Mouse (Mus musculus) olfactory bulb, adult 2 months (tissue): Measurements from ENCODE around the gene Psmc2. TPM values are rescaled to one million over a fixed set of nuclear protein-coding genes. Genes with fewer than 3 reads are reported as not detected.

ENCODE experiments used
- H3K27ac ChIP-seq: fragments of 200-500 bp; 2 replicates; pipeline ENCODE4 v1.5.1; 2012; ENCODE audit warnings: low read depth, low read length; ENCODE audit not compliant: insufficient read depth
- H3K4me1 ChIP-seq: fragments of 200-500 bp; 2 replicates; pipeline ENCODE4 v1.6.1; 2012; ENCODE audit warnings: low read length; ENCODE audit not compliant: control insufficient read depth, insufficient read depth
- H3K4me3 ChIP-seq: fragments of 200-500 bp; 2 replicates; pipeline ENCODE4 v1.5.1; 2012; ENCODE audit warnings: mild to moderate bottlenecking, low read depth, low read length, moderate library complexity; ENCODE audit not compliant: insufficient read depth
- CTCF ChIP-seq: fragments of 200-500 bp; IDR thresholded peaks from 2 replicates; pipeline ENCODE4 v1.5.1; 2012; ENCODE audit warnings: low read depth, mild to moderate bottlenecking, low read length, moderate library complexity; ENCODE audit not compliant: insufficient read depth
- POLR2A ChIP-seq: fragments of 200-500 bp; IDR thresholded peaks from 2 replicates; pipeline ENCODE4 v1.6.1; 2012; ENCODE audit warnings: mild to moderate bottlenecking, low read depth, low read length, moderate library complexity; ENCODE audit not compliant: insufficient read depth
- WGBS: fragments of 180-500 bp; shearing (Covaris S2); methylation state at CpG from one replicate; pipeline ENCODE4 v1.1.7; 2018; 5-methylcytosine and 5-hydroxymethylcytosine counted together
- polyA plus RNA-seq: library from polyadenylated mRNA; stranded (reverse); fragments of >200 nt; gene quantifications from 2 replicates; pipeline ENCODE4 v1.2.4, GENCODE M21; 2012; ENCODE audit warnings: low replicate concordance; ENCODE audit not compliant: missing spikeins, insufficient read depth, insufficient read length

Gene Psmc2
- polyA plus RNA-seq, 1 experiment = not detected

DNA sequence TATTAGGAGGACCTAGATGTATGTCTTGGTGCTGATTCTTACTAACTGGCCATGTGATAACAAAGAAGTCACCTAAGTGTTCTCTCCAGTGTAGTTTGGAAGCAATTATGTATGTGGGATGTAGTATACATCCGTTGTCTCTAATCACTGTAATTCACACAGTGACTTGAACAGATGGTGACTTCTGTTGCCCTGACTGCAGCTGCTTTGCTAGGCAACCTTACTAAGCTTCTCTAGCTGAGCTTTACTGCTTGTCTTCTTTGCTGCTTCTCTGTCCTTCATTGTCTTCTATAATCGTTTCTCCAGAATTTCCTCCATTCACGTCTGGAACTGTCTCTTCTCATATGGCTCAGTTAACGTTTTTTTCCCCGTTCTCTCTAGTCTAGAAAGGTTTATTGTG lies 4.0 kb downstream of the Psmc2 start:
- Histone ChIP-seq H3K4me3 (0 out of 2 replicates have a peak overlapping the region, but pooled peaks have one; percentile 7), H3K4me1 (peaks cover 6% of the 10 kb centered on the region), H3K27ac (peak overlapping the region; percentile 76)
- WGBS = 26% methylated on average over 5 of the region's 5 CpGs
- TF ChIP-seq CTCF (no peak), POLR2A (no peak)

DNA sequence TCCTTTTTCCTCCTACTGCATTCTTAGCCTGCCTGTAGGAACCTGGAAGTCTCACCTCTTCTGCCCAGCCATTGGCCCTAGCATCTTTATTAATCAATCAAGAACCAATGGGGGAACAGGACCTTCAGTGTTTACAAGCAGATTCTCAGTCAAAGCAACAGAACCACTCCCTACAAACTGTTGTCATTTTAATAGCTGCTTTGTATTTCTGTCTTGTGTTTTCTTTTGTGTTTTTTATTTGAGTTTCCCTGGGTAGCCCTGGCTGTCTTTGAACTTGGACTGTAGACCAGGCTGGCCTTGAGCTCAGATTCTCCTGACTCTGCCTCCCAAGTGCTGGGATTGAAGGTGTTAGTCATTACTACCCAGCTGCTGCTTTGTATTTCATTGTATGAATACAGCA lies 7.1 kb downstream of the Psmc2 start:
- Histone ChIP-seq H3K4me1 (peaks cover 5% of the 10 kb centered on the region; the same call in 1 of the 2 replicates), H3K27ac (no peak overlapping the region), H3K4me3 (no peak overlapping the region)
- no peak for TF ChIP-seq CTCF
- no peak for TF ChIP-seq POLR2A

DNA sequence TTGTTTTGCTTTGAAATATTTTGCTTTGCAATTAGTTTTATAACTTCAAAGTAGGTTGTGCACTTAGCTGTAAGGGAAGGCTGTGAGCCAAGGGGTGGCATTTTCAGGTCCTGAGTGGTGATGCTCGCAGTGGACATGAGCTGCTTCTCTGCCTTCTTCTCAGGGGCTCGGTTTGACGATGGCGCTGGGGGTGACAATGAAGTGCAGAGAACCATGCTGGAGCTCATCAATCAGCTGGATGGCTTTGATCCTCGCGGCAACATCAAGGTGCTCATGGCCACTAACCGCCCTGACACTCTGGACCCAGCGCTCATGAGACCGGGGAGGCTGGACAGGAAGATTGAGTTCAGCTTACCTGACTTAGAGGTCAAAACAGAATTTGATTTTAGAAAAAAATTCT lies 17.8 kb downstream of the Psmc2 start:
- TF ChIP-seq POLR2A (no peak), CTCF (no peak)
- Histone ChIP-seq H3K4me3 (no peak overlapping the region), H3K27ac (no peak overlapping the region), H3K4me1 (no peaks in the 10 kb centered on the region)
- 92% methylated on average over 9 of the region's 9 CpGs for WGBS

DNA sequence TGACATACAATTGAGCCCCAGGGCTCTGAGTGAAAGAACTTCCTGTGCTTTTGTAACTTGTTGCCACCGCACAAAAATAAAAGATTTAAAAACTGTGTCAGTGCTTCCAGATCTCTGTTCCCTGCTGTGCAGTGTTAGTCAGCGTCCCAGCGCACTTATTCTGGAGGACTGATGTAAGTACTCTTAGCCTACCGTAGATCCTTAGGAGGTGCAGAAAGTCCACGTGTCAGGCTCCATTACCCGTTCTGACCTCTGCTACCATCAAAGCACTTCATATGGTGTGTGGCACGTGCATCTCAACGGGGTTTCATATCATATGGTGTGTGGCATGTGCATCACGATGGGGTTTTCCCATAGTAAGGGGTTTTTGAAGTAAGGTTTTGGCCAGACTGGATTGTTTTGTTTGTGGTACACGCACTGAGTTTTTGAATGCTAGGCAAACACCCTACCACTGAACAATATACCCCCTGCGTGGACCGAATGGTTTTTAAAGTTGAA lies 18.7 kb downstream of the Psmc2 start:
- TF ChIP-seq POLR2A (no peak), CTCF (no peak)
- WGBS = 57% methylated on average over 12 of the region's 12 CpGs
- Histone ChIP-seq H3K4me3 (no peak overlapping the region), H3K4me1 (no peaks in the 10 kb centered on the region), H3K27ac (no peak overlapping the region)

DNA sequence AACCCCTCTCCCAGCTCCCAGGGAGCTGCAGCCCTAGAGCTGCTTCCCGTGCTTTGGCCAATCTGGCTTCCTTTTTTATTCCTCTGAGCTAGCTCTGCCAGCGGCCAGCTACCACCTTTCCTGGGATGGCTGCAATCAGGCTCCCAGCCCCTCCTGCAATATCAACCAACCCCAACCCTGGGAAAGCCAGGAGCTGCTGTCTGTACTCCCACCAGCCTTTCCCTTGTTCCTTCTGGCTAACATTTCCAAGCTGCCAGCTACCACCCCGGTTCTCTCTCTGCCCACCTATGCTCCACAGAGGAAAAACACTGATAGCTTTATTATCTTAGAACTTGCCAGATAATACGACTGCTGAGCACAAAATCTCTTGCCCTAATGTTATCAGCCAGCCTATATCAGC lies 19.8 kb downstream of the Psmc2 start:
- H3K27ac ChIP-seq = no peak overlapping the region
- 63% methylated on average over 4 of the region's 4 CpGs for WGBS
- no peaks in the 10 kb centered on the region for H3K4me1 ChIP-seq
- TF ChIP-seq POLR2A (no peak), CTCF (no peak)
- H3K4me3 ChIP-seq = no peak overlapping the region

DNA sequence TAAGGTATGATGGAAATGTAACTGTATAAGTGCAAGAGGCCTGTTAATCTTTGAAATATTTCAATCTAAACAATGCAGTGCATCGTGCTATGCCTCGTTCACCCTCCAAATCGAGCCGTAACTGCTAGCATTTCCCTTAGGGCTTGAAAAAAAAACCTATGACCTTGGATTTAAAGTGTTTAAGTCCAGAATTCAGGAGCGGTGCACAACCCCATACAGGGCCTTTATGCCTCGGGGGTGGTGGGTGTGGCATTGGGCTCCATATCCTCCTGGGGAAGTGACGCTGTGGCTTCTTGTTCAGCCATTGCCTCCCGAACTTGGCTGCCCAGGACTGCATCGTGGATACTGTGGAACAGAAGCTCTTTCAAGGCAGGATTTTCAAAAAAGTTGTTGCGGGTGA lies 25.8 kb downstream of the Psmc2 start:
- TF ChIP-seq CTCF = no peak
- TF ChIP-seq POLR2A = no peak
- WGBS = 84% methylated on average over 10 of the region's 10 CpGs
- Histone ChIP-seq H3K27ac (no peak overlapping the region), H3K4me1 (no peaks in the 10 kb centered on the region), H3K4me3 (no peak overlapping the region)

DNA sequence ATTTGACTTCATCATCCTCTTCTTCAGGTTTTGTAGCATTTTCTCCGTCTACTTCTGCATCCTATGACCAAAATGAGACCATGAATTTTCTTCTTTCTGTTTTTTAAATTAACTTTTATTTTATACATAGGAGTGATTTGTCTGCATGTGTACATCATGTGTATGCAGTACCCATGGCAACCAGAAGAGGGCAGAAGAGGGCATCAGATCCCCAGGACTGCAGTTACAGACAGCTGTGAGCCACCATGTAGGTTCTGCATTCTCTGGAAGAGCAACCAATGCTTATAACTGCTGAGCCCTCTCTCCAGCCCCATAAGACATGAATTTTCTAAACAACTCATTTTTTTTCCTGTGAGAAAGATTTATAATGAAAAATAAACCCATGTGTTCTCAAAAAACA lies 28.9 kb downstream of the Psmc2 start:
- TF ChIP-seq POLR2A (no peak), CTCF (no peak)
- Histone ChIP-seq H3K4me3 (no peak overlapping the region), H3K4me1 (no peaks in the 10 kb centered on the region), H3K27ac (no peak overlapping the region)
- WGBS = 70% methylated on average over 1 of the region's 1 CpGs

DNA sequence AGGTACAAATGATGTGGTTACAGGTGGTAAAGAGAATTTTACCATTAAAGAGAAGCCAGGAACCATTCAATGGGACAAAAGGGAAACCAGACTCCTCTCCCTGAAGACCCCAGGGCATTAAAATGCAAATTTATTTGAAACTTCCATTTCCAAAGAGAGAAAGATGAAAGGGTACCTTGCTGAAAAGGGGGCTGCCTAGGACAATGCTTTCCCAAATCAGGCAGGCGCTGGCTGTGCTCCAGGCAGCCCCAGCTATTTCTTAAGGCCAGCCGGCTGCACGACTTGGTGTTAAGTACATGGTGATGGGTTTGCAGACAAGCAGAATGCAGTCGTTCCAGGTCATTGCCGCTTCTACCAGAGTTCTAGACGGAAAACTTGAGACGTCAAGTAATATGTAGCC lies 41.3 kb downstream of the Psmc2 start:
- Histone ChIP-seq H3K27ac (no peak overlapping the region), H3K4me3 (no peak overlapping the region), H3K4me1 (no peaks in the 10 kb centered on the region)
- WGBS = 68% methylated on average over 7 of the region's 7 CpGs
- TF ChIP-seq CTCF (no peak), POLR2A (no peak)

DNA sequence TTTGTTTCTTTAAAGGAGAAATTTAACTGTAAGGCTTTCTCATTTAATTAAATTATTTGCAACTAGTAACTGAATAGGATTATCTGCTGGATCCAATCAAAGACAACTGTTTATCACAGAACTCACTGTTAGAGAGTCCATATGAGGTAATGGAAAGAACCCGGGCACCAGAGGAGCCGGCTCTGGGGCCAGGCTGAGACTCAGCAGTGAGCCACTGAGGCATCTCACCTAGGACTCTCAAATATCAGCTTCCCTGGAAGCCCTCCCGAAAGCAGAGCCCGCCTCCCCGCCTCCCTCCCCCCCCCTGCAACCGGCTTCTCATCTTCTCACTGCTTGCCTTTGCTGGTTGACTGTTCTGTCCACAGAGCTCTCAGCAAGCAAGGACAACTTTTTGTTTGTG lies 42.6 kb downstream of the Psmc2 start:
- H3K4me3 ChIP-seq = no peak overlapping the region
- WGBS = 27% methylated on average over 6 of the region's 6 CpGs
- H3K4me1 ChIP-seq = no peaks in the 10 kb centered on the region
- TF ChIP-seq POLR2A (no peak), CTCF (no peak)
- no peak overlapping the region for H3K27ac ChIP-seq

DNA sequence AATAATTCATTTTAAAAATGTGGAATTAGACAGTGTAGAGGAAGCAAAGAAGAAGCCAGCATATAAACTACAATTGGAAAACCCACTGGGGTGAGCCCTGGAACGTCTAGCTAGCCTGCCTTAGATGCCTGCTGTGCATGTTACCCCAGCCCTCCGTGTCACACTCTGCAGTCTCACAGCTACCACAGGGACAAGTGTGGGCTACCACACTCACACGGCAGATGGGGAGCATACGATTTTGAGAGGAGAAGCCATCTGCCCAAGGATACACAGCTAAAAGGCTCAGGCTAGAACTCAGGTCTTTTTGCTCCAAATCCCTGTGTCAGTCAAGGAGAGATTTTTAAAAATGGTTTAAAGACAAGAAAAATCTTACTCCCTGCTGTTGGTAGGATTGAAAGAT lies 43.8 kb downstream of the Psmc2 start:
- H3K4me1 ChIP-seq = no peaks in the 10 kb centered on the region
- H3K27ac ChIP-seq = no peak overlapping the region
- H3K4me3 ChIP-seq = no peak overlapping the region
- 72% methylated on average over 4 of the region's 4 CpGs for WGBS
- TF ChIP-seq CTCF (no peak), POLR2A (no peak)
